Mouse (Mus musculus) testis, adult 2 months (tissue): Measurements from ENCODE around the gene Gm7534. TPM values are rescaled to one million over a fixed set of nuclear protein-coding genes. Genes with fewer than 3 reads are reported as not detected.
"Not testable (repeated sequence)": the region's sequence is repeated elsewhere in the genome, so short reads cannot be mapped to it uniquely, and the experiment has no call there.

ENCODE experiments used
- H3K27ac ChIP-seq: fragments of 200-500 bp; 2 replicates; pipeline ENCODE4 v1.5.1; 2012; ENCODE audit warnings: low read depth, low read length; ENCODE audit not compliant: control insufficient read depth, insufficient read depth
- H3K27me3 ChIP-seq: fragments of 200-500 bp; 2 replicates; pipeline ENCODE4 v1.6.1; 2012; ENCODE audit warnings: mild to moderate bottlenecking, low read length, moderate library complexity; ENCODE audit not compliant: control insufficient read depth, insufficient read depth
- H3K36me3 ChIP-seq: fragments of 200-500 bp; 2 replicates; pipeline ENCODE4 v1.6.1; 2012; ENCODE audit warnings: mild to moderate bottlenecking, low read length; ENCODE audit not compliant: control insufficient read depth, insufficient read depth
- H3K4me1 ChIP-seq: fragments of 200-500 bp; 2 replicates; pipeline ENCODE4 v1.6.1; 2012; ENCODE audit warnings: low read length; ENCODE audit not compliant: control insufficient read depth, insufficient read depth
- H3K4me3 ChIP-seq: fragments of 200-500 bp; 2 replicates; pipeline ENCODE4 v1.5.1; 2012; ENCODE audit warnings: low read depth, mild to moderate bottlenecking, low read length, moderate library complexity, mixed read lengths; ENCODE audit not compliant: control insufficient read depth
- CTCF ChIP-seq: fragments of 200-500 bp; IDR thresholded peaks from 2 replicates; pipeline ENCODE4 v1.5.1; 2012; ENCODE audit warnings: low read depth, mild to moderate bottlenecking, inconsistent platforms, low read length, moderate library complexity; ENCODE audit not compliant: control insufficient read depth, insufficient read depth, insufficient replicate concordance
- POLR2A ChIP-seq: fragments of 200-500 bp; IDR thresholded peaks from 2 replicates; pipeline ENCODE4 v1.6.1; 2012; ENCODE audit warnings: low read depth, mild to moderate bottlenecking, inconsistent platforms, low read length, moderate library complexity; ENCODE audit not compliant: control insufficient read depth
- polyA plus RNA-seq: library from polyadenylated mRNA; depleted of rRNA; stranded (reverse); fragments of >200 nt; gene quantifications from 2 replicates; pipeline ENCODE4 v1.2.3, GENCODE M21; 2012

The Gm7534 gene
- polyA plus RNA-seq, 1 experiment, result not detected

GRCm38 (mm10) chr4:134166906-134167305 lies 35.9 kb downstream of the Gm7534 start:
- no peak overlapping the region for H3K4me3 ChIP-seq
- H3K27me3 ChIP-seq, result no peaks in the 10 kb centered on the region
- no peak overlapping the region for H3K27ac ChIP-seq
- peaks cover 2% of the 10 kb centered on the region; the same call in 1 of the 2 replicates for H3K36me3 ChIP-seq
- TF ChIP-seq CTCF (no peak), POLR2A (no peak)
- H3K4me1 ChIP-seq, result no peaks in the 10 kb centered on the region

GRCm38 (mm10) chr4:134165548-134166465 lies 37.0 kb downstream of the Gm7534 start:
- Histone ChIP-seq H3K27ac (no peak overlapping the region), H3K27me3 (no peaks in the 10 kb centered on the region), H3K4me1 (no peaks in the 10 kb centered on the region), H3K4me3 (no peak overlapping the region), H3K36me3 (peaks cover 2% of the 10 kb centered on the region; the same call in 1 of the 2 replicates)
- TF ChIP-seq POLR2A (no peak), CTCF (no peak)

- H3K4me3 ChIP-seq, result no peak overlapping the region
- H3K27ac ChIP-seq, result peak overlapping the region; percentile 84
- H3K36me3 ChIP-seq, result peaks cover 2% of the 10 kb centered on the region; the same call in 1 of the 2 replicates
- no peaks in the 10 kb centered on the region for H3K4me1 ChIP-seq
- H3K27me3 ChIP-seq, result no peaks in the 10 kb centered on the region
- TF ChIP-seq CTCF (no peak), POLR2A (no peak)
These were observed 37.8 kb downstream of the Gm7534 start for GRCm38 (mm10) chr4:134165024-134165423.

DNA sequence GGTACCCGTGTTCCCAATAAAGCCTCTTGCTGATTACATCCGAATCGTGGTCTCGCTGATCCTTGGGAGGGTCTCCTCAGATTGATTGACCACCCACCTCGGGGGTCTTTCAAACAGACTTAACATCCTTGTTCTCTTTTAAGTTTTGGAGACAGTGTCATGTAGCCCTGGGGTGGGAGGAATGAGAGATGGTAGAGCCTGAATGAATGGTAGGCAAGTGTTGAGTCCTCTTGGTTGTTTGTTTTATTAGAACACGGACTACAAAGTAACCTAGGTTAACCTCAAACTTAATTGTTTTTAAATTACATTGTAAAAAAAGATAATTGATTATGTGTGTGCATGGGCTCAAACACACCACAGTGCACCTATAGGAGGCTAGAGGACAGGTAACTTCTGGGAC lies 38.2 kb downstream of the Gm7534 start:
- H3K4me3 ChIP-seq, result no peak overlapping the region

GRCm38 (mm10) chr4:134160071-134160470 lies 42.7 kb downstream of the Gm7534 start:
- peak overlapping the region; percentile 49; the same call in 1 of the 2 replicates for H3K27ac ChIP-seq
- H3K4me1 ChIP-seq, H3K27me3 ChIP-seq, H3K36me3 ChIP-seq: not testable (repeated sequence)
- H3K4me3 ChIP-seq, result peak overlapping the region; percentile 50

More for the DNA sequence above, 38.2 kb downstream of the Gm7534 start:
- TF ChIP-seq CTCF (no peak), POLR2A (no peak)
- Histone ChIP-seq H3K27me3 (no peaks in the 10 kb centered on the region), H3K36me3 (peaks cover 2% of the 10 kb centered on the region; the same call in 1 of the 2 replicates), H3K27ac (peak overlapping the region; percentile 84), H3K4me1 (no peaks in the 10 kb centered on the region)

DNA sequence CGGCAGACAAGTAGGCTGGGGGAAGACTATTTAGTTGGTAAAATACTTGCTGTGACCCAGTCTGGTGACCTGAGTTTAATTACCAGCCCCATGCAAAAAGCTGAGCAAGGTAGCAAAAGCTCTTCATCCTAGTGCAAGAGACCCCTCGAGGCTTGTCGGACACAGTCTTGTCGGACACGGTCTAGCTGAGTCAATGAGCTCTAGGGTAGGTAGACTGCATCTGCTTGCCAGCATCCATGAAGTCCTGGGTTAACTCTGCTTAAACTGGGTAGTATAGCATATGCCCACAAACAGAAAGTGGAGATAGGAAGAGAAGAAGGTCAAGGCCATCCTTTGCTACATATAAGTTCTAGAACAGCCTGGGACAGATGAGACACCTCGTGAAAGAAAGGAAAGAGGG lies 44.0 kb downstream of the Gm7534 start:
- Histone ChIP-seq H3K27ac (peak overlapping the region; percentile 61), H3K4me3 (no peak overlapping the region), H3K36me3 (0 out of 2 replicates have a peak, but pooled peaks cover 1% of the 10 kb centered on the region), H3K27me3 (no peaks in the 10 kb centered on the region), H3K4me1 (no peaks in the 10 kb centered on the region; the same call in 1 of the 2 replicates)
- TF ChIP-seq POLR2A (no peak), CTCF (no peak)

DNA sequence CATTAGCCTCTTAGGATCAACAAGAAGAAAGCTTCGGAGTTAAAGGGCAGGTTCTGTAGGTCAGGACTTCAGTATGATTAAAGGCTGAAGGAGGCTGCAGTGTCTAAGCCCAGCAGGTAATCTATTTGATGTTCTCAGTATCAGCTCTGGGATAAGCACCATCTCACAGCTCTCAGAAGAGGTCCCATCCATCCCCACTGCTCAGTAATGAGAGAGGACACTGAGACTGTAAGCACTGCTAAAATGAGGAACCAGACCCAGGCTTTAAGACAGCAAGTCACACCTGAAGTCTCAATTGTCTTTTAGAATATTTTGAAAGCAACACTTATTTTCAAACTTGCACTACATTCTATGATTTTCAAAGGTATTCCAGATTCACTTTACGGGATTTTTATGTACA lies 45.2 kb downstream of the Gm7534 start:
- TF ChIP-seq CTCF (no peak), POLR2A (no peak)

More for the DNA sequence above, 45.2 kb downstream of the Gm7534 start:
- H3K27ac ChIP-seq, result no peak overlapping the region
- H3K36me3 ChIP-seq, result peaks cover 3% of the 10 kb centered on the region; the same call in 1 of the 2 replicates
- H3K4me3 ChIP-seq, result no peak overlapping the region
- no peaks in the 10 kb centered on the region; the same call in 1 of the 2 replicates for H3K4me1 ChIP-seq
- no peaks in the 10 kb centered on the region for H3K27me3 ChIP-seq
